Mouse (Mus musculus): Measurements from ENCODE around the gene Fyttd1. TPM values are rescaled to one million over a fixed set of nuclear protein-coding genes. Genes with fewer than 3 reads are reported as not detected.
"Not testable (repeated sequence)": the region's sequence is repeated elsewhere in the genome, so short reads cannot be mapped to it uniquely, and the experiment has no call there.

The Fyttd1 gene
- polyA plus RNA-seq, 3 experiments from 2014 or later, result 54.2 to 93.0 (median 62.4) TPM

DNA sequence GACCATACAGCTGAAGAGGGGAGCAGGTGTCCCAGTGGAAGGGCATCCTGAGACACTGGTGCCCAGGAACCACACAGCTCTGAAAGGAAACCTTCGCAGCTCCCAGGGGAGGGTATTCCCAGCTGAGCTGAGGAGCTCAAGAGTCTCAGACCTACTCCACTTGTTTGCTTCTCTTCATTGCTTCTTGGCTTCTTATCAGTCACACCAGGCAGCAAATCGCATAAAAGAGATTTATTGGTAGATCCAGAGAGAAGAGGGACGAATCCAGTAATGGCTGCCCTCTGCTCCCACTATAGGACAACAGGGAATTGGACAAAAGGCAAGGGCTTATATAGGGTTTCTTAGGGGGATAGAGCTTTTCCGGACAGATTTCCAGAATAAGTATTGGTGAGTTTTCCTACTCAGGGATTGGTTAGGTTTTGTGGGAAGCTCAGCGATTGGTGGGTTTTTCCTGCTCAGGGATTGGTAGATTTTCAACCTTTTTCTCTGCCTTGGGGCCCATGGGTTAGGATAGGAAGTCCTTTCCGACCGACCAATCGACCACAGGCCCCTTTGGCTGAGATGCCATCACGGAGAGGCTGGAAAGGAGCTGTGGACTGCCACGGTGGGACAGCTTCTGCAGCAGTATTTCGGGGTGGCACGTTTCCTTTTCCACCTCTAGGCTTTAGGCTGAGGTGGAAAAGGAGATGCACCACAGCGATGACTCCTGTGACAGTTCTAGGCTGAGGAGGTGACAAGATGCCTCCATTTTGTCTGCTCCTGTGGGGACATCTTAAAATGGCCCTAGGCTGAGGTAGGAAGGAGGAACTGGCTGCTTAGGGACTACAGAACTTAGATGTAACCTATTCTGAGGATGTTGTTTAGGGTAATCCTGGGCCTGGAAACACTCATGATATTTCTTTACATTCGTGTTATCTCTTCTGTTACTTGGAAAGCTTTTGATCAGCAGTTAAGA, 1.9 kb downstream of the Fyttd1 start:
- no peak for ATAC-seq

- no peak for ATAC-seq
These were observed 4.2 kb downstream of the Fyttd1 start for GRCm38 (mm10) chr16:32881538-32881937.

GRCm38 (mm10) chr16:32887996-32888395, 10.7 kb downstream of the Fyttd1 start:
- ATAC-seq, result no peak

DNA sequence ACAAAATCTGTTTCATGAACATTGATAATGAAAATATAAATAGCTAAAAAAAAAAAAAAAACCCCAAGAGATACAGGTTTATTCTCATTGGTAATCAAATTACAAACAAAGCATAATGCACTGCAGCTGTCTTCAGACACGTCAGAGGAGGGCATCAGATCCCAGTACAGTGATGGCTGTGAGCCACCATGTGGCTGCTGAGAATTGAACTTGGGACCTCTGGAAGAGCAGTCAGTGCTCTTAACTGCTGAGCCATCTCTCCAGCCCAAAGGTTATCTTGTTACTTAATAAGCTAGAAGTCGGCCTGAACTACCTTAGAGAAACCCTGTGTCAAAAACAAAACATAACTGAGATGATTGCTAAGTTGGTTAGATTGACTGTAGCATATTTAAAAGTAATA, 12.6 kb downstream of the Fyttd1 start:
- no peak for ATAC-seq

- ATAC-seq, result no peak
These were observed 18.8 kb downstream of the Fyttd1 start for GRCm38 (mm10) chr16:32896126-32896525.

DNA sequence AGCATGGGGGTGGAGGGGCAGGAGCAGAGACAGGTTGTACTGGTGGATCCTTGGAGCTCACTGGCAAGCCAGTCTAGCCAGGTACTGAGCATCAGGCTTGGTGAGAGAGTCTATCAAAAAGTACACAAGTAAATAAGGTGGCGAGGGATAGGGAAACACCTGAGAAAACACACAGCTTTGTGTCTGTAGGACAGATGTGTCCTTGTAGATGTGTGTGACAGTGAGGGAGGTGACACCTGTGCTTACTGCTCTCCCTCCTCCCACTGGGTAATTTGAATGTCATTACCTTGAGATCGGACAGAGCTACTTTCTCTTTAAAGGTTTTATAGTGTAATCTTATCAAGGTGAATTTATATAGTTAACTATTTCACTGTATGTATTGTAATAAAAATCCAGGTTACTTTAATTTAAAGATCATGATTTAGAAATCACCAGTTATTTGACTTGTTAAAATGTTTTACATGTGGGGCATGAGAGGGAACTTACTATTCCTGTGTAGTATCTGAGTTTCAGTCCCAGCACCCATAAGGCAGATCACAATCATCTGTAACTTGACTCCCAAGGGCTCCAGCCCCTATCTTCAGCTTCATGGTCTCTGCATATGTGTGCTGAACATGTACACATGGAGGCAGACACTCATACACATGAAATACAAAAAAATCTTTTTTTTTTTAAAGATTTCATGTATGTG, 24.2 kb downstream of the Fyttd1 start:
- no peak for ATAC-seq

GRCm38 (mm10) chr16:32902051-32902428, 24.7 kb downstream of the Fyttd1 start:
- no peak for ATAC-seq

GRCm38 (mm10) chr16:32906186-32906585, 28.9 kb downstream of the Fyttd1 start:
- ATAC-seq, result no peak

DNA sequence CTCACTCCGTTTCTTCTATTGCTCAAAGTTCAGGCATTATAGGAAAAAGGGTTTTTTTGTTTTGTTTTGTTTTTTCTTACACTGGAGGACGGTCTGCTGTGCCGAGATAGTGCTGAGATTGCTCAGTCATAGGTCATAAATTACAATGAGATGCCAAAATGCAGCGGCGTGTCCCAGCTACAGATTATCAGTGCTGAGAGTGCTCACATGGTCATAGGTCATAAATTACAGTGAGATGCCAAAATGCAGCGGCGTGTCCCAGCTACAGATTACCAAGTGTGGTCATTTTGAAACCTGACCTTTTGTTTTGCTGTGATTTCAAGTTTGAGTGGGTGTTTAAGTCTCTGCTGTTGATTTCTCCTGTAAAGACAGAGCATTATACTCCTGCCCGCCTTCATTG, 29.4 kb downstream of the Fyttd1 start:
- ATAC-seq, result no peak

DNA sequence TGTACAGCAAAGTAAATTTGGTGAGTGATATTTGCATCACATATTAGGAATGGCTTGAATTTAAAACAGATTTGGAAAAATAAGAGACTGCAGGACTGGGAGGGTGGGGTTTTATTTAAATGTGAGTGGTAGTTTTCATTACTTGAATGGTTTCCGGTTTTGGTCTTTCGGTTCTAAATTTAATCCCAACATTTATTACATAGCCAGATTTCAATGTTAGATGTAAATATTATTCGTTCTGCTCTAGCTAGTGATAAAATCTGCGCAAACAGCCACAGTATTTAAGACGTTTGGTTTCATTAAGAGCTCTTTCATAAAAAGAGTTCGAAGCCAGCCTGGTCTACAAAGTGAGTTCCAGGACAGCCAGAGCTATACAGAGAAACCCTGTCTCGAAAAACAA, 35.9 kb downstream of the Fyttd1 start:
- ATAC-seq, result no peak

- ATAC-seq, result peak; percentile 74
These were observed 36.9 kb downstream of the Fyttd1 start, which contains the start of gene Lrch3 for GRCm38 (mm10) chr16:32913937-32914881. Lrch3 (plus strand) TSS chr16:32914100.

DNA sequence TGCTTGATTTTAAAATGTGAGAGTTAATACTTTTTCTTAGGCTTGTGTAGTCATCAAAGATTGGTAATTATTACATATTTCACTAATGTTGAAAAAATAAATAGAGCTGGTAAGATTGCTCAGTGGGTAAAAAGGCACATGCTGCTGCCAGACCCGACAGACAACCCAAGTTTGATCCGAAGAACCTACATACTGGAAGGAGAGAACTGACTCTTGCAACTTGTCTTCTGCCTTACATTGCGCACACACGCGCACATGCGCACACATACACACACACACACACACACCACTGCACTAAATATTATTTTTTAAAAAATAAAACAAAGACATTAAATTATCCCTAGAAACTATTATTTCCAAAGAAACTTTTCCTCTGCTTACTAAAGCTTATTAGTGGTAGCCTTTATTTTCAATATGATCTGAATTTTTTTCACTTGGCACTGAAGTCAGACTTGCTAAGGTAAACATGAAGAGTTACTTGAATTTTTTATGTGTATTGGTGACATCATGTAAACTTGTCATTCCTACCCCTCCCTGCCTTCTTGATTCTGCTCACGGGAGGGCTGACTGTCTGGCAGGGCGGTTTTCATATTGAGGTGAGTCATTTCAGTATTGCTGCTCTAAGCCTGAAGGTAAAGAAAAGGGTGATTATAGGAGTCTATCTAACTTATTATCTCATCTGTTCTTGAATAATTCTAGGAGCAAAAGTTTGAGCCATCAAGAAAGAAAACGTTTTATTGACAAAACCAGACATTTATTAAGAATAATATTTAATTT, 38.2 kb downstream of the Fyttd1 start:
- peak; percentile 26 for ATAC-seq

GRCm38 (mm10) chr16:32926629-32927028, 49.3 kb downstream of the Fyttd1 start:
- not testable (repeated sequence) for ATAC-seq

- no peak for ATAC-seq
These were observed 49.7 kb downstream of the Fyttd1 start for GRCm38 (mm10) chr16:32927044-32927443.

DNA sequence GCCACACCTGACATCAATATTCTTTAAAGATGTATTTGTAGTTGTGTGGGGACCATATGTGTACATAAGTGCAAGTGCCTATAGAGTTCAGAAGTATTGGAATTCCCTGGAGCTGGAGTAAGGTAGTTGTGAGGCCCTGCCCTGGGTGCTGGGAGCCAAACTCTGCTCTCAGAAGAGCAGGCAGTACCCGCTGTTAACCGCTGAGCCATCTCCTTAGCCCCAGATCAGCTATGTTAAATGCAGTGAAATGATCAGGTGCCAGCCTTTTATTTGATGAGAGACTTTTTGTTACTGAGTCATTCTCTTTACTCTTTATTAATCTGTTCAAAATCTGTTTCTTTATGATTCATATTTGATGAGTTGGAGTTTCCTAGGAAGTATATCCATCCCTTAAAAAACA, 52.6 kb downstream of the Fyttd1 start:
- no peak for ATAC-seq

DNA sequence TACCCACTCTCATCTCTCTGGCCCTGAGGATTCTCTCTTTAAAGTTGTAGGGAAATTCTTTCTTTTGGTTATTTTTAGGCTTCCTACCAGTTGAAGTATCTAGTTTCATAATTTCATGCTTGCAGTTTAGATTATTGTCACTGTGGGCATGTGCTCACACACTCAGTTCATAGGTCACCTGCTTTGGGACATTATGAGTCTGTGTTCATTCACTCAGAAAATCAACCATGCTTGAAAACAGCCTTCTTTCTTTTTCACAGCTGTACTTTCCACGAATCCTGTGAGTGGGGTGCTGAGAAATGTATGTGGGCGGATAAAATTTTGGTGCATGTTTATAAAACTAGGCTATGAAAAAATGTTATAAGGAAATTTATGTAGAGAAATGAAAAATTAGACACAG, 57.2 kb downstream of the Fyttd1 start:
- peak; percentile 28 for ATAC-seq

- no peak for ATAC-seq
These were observed 57.8 kb downstream of the Fyttd1 start for GRCm38 (mm10) chr16:32935088-32935487.

GRCm38 (mm10) chr16:32937358-32937757, 60.1 kb downstream of the Fyttd1 start:
- no peak for ATAC-seq

GRCm38 (mm10) chr16:32939301-32939700, 62.0 kb downstream of the Fyttd1 start:
- not testable (repeated sequence) for ATAC-seq

DNA sequence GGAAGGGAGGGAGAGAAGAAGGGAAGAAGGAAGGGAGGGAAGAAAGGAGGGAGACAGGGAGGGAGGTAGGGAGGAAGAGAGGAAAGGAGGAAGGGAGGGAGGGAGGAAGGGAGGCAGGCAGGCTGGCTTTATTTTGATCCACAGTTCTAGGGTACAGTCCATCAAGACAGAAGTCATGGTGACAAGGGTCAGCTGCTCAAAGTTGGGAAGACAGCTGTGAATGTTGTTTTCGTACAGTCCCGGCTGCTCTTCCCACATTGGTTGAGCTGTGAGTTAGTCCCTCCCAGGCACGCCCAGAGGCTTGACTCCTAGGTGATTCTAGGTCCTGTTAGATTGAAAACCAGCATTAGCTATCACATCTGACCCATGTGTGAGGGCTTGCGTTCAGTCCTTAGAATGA, 62.4 kb downstream of the Fyttd1 start:
- not testable (repeated sequence) for ATAC-seq

- not testable (repeated sequence) for ATAC-seq
These were observed 63.9 kb downstream of the Fyttd1 start for GRCm38 (mm10) chr16:32941226-32941625.

GRCm38 (mm10) chr16:32942694-32943093, 65.4 kb downstream of the Fyttd1 start:
- no peak for ATAC-seq

Data from inflammation-experienced regulatory T-cells, adult 6 months (primary cell).